21 mouse cellular contexts compared by ENCODE assay signal in genomic region chr1:134225375-134225774, GRCm38 (mm10). TPM values are rescaled to one million over a fixed set of nuclear protein-coding genes. Genes with fewer than 3 reads are reported as not detected.
"Had no signal": no experiment of that assay in that cellular context is flagged by ENCODE, and none has a peak within 500 bp of the region (broad histone marks: within the 10 kb centered on the region; RNA-seq: fewer than 3 reads in every experiment).

No protein-coding gene starts in this region.

- H3K4me1 ChIP-seq: neural tube, embryonic 12.5 days; neural tube, embryonic 13.5 days; stomach, embryonic 15.5 days had no signal

- H3K27ac ChIP-seq: neural tube, embryonic 12.5 days; neural tube, embryonic 13.5 days; neural tube, embryonic 15.5 days; stomach, embryonic 15.5 days; stomach, postnatal 0 days had no signal

- H3K4me3 ChIP-seq: neural tube, embryonic 12.5 days; neural tube, embryonic 13.5 days; neural tube, embryonic 15.5 days; stomach, embryonic 15.5 days had no signal

- H3K36me3 ChIP-seq: neural tube, embryonic 12.5 days; neural tube, embryonic 13.5 days; neural tube, embryonic 15.5 days; stomach, embryonic 15.5 days had no signal

- H3K27me3 ChIP-seq: neural tube, embryonic 12.5 days; neural tube, embryonic 13.5 days; neural tube, embryonic 15.5 days; stomach, embryonic 15.5 days had no signal

- H3K9me3 ChIP-seq: neural tube, embryonic 12.5 days; neural tube, embryonic 13.5 days; neural tube, embryonic 15.5 days; stomach, embryonic 15.5 days had no signal

- H3K9ac ChIP-seq: neural tube, embryonic 12.5 days; neural tube, embryonic 13.5 days; neural tube, embryonic 15.5 days; stomach, embryonic 15.5 days had no signal

- DNase-seq: retina, postnatal 1 day; right cerebral cortex, adult 18-20 months; right cerebral cortex, postnatal 14 days; right cerebral cortex, postnatal 25 days; right cerebral cortex, postnatal 4 days; spleen, adult 18-20 months; thymus, adult 18-20 months; thymus, adult 2 months; thymus, postnatal 14 days; thymus, postnatal 25 days; thymus, postnatal 36 days; thymus, postnatal 4 days had no signal

RNA-seq across cellular contexts. Expression of gene Adora1, which starts 9.9 kb away (rescaled TPM):
- total RNA-seq: neutrophil, adult 5-6 weeks had no signal

RNA-seq across cellular contexts. Expression of gene Mybph, which starts 32.1 kb away (rescaled TPM):
- total RNA-seq: neutrophil, adult 5-6 weeks had no signal
- polyA plus RNA-seq: spleen, adult 2 months; stomach, embryonic 14.5 days; urinary bladder, adult 2 months had no signal
